Mouse (Mus musculus) B cell, adult (primary cell): Measurements from ENCODE around the gene Col15a1. TPM values are rescaled to one million over a fixed set of nuclear protein-coding genes. Genes with fewer than 3 reads are reported as not detected.

Experiments used
- total RNA-seq: library from RNA; stranded (reverse); gene quantifications from 4 replicates; pipeline ENCODE4 v1.2.4, GENCODE M21; 2023; ENCODE audit not compliant: inconsistent age

Col15a1 gene
- 0.32 to 0.78 TPM (median 0.43 TPM) in 4 replicates for total RNA-seq

GRCm38 (mm10) chr4:47207969-47208420, at the start of gene Col15a1:
Gene Col15a1, plus strand, starts transcription at chr4:47208161.

GRCm38 (mm10) chr4:47352803-47353388, 144.9 kb downstream of the Col15a1 start, which contains the start of gene Tgfbr1:
Gene Tgfbr1, plus strand, starts transcription at chr4:47353222.

Other genes starting within 250 kb of the Col15a1 start
- not detected in 4 replicates for gene Gabbr2, start 216.3 kb upstream of the Col15a1 start, total RNA-seq
- gene Anks6, start 150.7 kb upstream of the Col15a1 start, total RNA-seq = not detected in 4 replicates
- gene Galnt12, start 116.3 kb upstream of the Col15a1 start, total RNA-seq = 7.5 to 10.8 TPM (median 8.7 TPM) in 4 replicates
- gene Tgfbr1, start 145.1 kb downstream of the Col15a1 start, total RNA-seq = 29.3 to 35.7 TPM (median 32.6 TPM) in 4 replicates